In genomic region chr2:51652086-51652485, GRCm38 (mm10) we compare ENCODE assay signal across 11 mouse cellular contexts.
"Had no signal": no experiment of that assay in that cellular context is flagged by ENCODE, and none has a peak within 500 bp of the region (broad histone marks: within the 10 kb centered on the region; RNA-seq: fewer than 3 reads in every experiment).

No protein-coding gene starts in this region.

- ATAC-seq: liver, postnatal 0 days; lung, postnatal 0 days; midbrain, embryonic 13.5 days; midbrain, embryonic 15.5 days had no signal

- DNase-seq: liver, embryonic 13.5 days; liver, postnatal 0 days; lung, adult 2 months; lung, postnatal 14 days; lung, postnatal 36 days; thymus, adult 18-20 months; thymus, postnatal 14 days; thymus, postnatal 4 days had no signal
